Mouse (Mus musculus) hindbrain, embryonic 15.5 days (tissue): Measurements from ENCODE around the gene Nlgn2. TPM values are rescaled to one million over a fixed set of nuclear protein-coding genes. Genes with fewer than 3 reads are reported as not detected.

Source experiments
- ATAC-seq: fragments of 200-750 bp; cut with Nextera tagmentation; 2 replicates; pipeline ENCODE4 v1.8.0; 2017; ENCODE audit warnings: low read depth, moderate number of reproducible peaks, moderate TSS enrichment; ENCODE audit not compliant: low FRiP score
- H3K27ac ChIP-seq: fragments of 300-500 bp; sonication (generic); replicated peaks from 2 replicates; pipeline ENCODE4 v1.5.1; 2015; ENCODE audit warnings: mild to moderate bottlenecking, inconsistent platforms
- H3K27me3 ChIP-seq: fragments of 300-500 bp; sonication (generic); 2 replicates; pipeline ENCODE4 v1.6.1; 2015; ENCODE audit warnings: control low read depth, inconsistent platforms
- H3K36me3 ChIP-seq: fragments of 300-500 bp; sonication (generic); 2 replicates; pipeline ENCODE4 v1.6.1; 2015; ENCODE audit warnings: control low read depth, inconsistent platforms
- H3K4me1 ChIP-seq: fragments of 300-500 bp; sonication (generic); replicated peaks from 2 replicates; pipeline ENCODE4 v1.6.1; 2015; ENCODE audit warnings: control low read depth, inconsistent platforms
- H3K4me2 ChIP-seq: fragments of 300-500 bp; sonication (generic); 2 replicates; pipeline ENCODE4 v1.6.1; 2015; ENCODE audit warnings: moderate library complexity, mild to moderate bottlenecking, inconsistent platforms
- H3K4me3 ChIP-seq: fragments of 300-500 bp; sonication (generic); 2 replicates; pipeline ENCODE4 v1.5.1; 2015; ENCODE audit warnings: mild to moderate bottlenecking, inconsistent platforms
- H3K9ac ChIP-seq: fragments of 300-500 bp; sonication (generic); 2 replicates; pipeline ENCODE4 v1.6.1; 2015; ENCODE audit warnings: inconsistent platforms
- H3K9me3 ChIP-seq: fragments of 300-500 bp; sonication (generic); 2 replicates; pipeline ENCODE4 v1.6.1; 2016; ENCODE audit warnings: control low read depth, inconsistent platforms
- WGBS: fragments of 180-500 bp; shearing (Covaris S2); methylation state at CpG from one replicate; pipeline ENCODE4 v1.1.7; 2015; 5-methylcytosine and 5-hydroxymethylcytosine counted together
- polyA plus RNA-seq: library from polyadenylated mRNA; unstranded; fragments of >200 nt; fragmentation: Nextera tagmentation; extraction: Ambion mirVana; gene quantifications from 2 replicates; pipeline ENCODE4 v1.2.1, GENCODE M21; 2015

Gene Nlgn2
- polyA plus RNA-seq, 1 experiment from 2014 or later: 21.0 TPM

DNA sequence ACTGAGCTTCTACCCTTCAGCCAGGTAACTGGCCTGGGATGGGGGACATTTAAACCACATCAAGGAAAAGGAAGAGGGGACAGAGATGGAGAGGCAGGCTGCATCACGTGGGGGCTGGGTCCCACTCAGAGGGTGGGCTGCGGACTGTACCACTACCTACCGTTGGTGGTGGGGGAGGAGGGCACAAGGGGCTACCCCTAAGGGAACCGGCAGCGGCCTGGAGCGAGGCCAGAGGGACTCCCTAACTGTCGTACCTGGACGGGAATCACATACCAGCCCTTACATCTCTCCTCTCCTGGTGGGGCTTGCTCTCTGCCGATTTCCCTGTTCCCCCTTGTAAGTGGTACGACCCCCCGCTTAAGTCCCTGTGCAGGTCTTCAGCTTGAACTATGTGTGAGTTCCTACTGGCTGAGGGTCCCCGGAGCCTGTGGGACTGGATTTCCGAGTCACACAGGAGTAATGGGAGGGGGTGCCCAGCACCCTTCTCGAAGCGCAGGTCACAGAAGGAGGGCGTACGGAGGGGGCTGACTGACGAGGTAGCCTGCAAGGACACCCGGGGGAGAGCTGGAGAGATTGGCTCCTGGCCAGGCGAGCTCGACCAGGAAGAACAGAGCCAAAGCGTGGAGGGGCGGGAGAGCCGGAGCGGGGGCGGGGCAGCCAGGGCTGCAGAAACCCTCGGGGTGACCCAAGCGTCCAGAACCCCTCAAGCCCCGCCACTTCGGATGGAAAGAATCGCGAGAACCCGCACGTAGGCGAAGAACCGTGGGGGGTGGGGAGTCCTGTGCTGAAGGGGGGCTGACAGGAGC, 37.0 kb downstream of the Nlgn2 start:
- 0% methylated on average over 36 of the region's 36 CpGs for WGBS
- peak overlapping the region; percentile 69 for H3K4me3 ChIP-seq
- H3K36me3 ChIP-seq: no peaks in the 10 kb centered on the region
- ATAC-seq: peak; percentile 81
- H3K9ac ChIP-seq: peak overlapping the region; percentile 69
- H3K27ac ChIP-seq: peak overlapping the region; percentile 96
- H3K4me2 ChIP-seq: peak overlapping the region; percentile 94
- peaks cover 14% of the 10 kb centered on the region for H3K27me3 ChIP-seq
- H3K9me3 ChIP-seq: no peaks in the 10 kb centered on the region
- H3K4me1 ChIP-seq: peaks cover 66% of the 10 kb centered on the region

DNA sequence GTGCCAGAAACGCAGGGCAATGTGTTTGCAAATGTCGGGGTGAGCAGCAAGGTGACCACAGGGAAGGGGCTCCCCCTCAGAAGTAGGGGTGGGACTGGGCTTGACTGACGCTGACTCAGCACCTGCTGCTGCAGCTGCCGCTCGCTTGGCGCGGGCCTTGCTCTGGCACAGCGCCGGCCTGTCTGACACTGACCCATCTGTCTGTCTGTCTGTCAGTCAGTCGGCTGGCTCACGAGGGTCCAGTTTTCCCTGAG, 37.5 kb downstream of the Nlgn2 start:
- WGBS: 1% methylated on average over 11 of the region's 11 CpGs
- Histone ChIP-seq H3K4me1 (peaks cover 70% of the 10 kb centered on the region), H3K9ac (peak overlapping the region; percentile 69), H3K4me2 (peak overlapping the region; percentile 94), H3K27me3 (peaks cover 10% of the 10 kb centered on the region), H3K36me3 (no peaks in the 10 kb centered on the region), H3K27ac (peak overlapping the region; percentile 96), H3K9me3 (no peaks in the 10 kb centered on the region), H3K4me3 (peak overlapping the region; percentile 69)
- peak; percentile 2; the same call in 1 of the 2 replicates for ATAC-seq

DNA sequence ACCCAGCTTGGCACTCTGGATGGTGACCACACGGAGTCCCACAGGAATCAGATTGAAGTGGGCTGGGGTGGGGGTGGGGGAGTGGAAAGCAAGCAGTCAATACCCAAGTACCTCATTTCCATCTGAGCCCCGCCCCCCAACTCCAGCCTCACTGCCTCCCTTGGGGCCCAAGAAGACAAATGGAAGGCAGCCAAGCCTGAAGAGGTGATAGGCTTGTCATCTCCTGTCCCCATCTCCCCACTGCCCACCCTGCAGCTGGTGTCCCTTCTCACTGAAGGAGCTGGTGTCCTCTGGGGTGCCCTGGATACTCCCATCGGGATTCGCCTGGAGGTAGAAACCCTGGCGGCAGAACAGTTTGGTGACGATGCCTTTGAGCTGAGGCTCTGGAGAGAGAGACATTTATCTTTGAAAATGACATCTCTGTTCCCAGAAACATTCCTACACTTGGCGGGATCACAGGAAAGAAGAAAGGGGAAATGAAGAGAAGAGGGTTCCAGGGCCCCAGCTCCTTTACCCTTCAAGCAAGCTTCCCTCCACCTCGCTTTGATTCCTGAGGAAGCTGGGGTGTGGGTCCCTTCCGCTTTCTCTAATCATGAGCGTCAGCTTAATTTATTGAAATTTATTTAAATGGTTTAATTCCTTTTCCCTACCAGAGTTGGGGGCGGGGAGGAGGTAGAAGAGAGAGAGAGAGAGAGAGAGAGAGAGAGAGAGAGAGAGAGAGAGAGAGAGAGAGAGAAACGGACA, 38.0 kb downstream of the Nlgn2 start:
- H3K36me3 ChIP-seq: no peaks in the 10 kb centered on the region
- H3K4me2 ChIP-seq: peak overlapping the region; percentile 94
- H3K4me1 ChIP-seq: peaks cover 68% of the 10 kb centered on the region
- 15% methylated on average over 12 of the region's 12 CpGs for WGBS
- no peaks in the 10 kb centered on the region for H3K9me3 ChIP-seq
- peak overlapping the region; percentile 96 for H3K27ac ChIP-seq
- H3K4me3 ChIP-seq: peak overlapping the region; percentile 69
- ATAC-seq: no peak
- H3K27me3 ChIP-seq: peaks cover 5% of the 10 kb centered on the region
- H3K9ac ChIP-seq: peak overlapping the region; percentile 69

DNA sequence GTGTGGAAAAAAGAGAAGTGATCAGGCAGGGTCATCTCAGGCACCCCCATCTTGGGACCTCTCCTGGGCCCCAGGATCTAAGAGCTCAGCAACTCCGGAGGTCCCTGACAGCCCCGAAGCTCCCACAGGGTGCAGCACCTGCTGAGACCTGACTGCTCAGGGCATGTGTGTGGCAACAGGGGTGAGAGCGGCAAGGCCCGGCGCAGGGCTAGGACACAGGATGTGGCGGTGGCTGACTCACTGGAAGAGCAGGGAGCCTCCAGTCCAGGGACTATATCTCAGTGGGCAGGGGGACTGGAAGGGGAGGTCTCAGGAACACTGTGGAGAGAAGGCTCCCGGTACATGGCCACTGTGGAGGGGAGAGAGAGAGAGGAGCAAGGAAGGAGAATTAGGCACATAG, 39.7 kb downstream of the Nlgn2 start:
- no peaks in the 10 kb centered on the region for H3K9me3 ChIP-seq
- H3K27ac ChIP-seq: no peak overlapping the region
- no peaks in the 10 kb centered on the region for H3K36me3 ChIP-seq
- peaks cover 51% of the 10 kb centered on the region for H3K4me1 ChIP-seq
- no peak overlapping the region for H3K4me3 ChIP-seq
- H3K27me3 ChIP-seq: peaks cover 17% of the 10 kb centered on the region; the same call in 1 of the 2 replicates
- 74% methylated on average over 7 of the region's 7 CpGs for WGBS
- H3K4me2 ChIP-seq: no peak overlapping the region
- no peak overlapping the region for H3K9ac ChIP-seq
- no peak for ATAC-seq

DNA sequence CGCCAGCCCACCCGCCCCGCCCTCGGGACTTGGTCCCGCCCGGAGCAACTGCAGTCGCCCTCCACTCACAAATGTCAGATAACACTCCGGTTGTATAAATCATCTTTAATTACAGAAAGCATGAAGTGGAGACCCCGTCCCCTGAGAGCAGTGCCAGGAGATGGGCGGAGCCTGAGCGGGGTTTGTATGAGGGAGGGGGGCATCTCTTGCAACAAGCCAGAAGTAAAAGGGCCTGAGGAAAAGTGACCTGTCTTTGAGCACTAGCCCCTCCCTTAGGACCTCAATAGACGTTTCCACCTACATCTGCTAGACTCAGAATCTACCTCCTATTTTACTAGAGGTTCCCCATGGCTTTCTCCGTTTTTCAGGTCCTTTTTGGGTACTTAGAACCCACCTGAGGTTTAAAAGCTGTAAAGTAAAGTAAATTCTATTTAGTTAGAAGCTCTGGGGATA, 41.6 kb downstream of the Nlgn2 start:
- no peaks in the 10 kb centered on the region for H3K9me3 ChIP-seq
- no peak overlapping the region for H3K27ac ChIP-seq
- H3K4me2 ChIP-seq: peak overlapping the region; percentile 89
- WGBS: 4% methylated on average over 13 of the region's 13 CpGs
- no peak for ATAC-seq
- H3K9ac ChIP-seq: no peak overlapping the region
- H3K36me3 ChIP-seq: no peaks in the 10 kb centered on the region
- H3K4me1 ChIP-seq: peaks cover 32% of the 10 kb centered on the region
- peak overlapping the region; percentile 47 for H3K4me3 ChIP-seq
- peaks cover 17% of the 10 kb centered on the region; the same call in 1 of the 2 replicates for H3K27me3 ChIP-seq

DNA sequence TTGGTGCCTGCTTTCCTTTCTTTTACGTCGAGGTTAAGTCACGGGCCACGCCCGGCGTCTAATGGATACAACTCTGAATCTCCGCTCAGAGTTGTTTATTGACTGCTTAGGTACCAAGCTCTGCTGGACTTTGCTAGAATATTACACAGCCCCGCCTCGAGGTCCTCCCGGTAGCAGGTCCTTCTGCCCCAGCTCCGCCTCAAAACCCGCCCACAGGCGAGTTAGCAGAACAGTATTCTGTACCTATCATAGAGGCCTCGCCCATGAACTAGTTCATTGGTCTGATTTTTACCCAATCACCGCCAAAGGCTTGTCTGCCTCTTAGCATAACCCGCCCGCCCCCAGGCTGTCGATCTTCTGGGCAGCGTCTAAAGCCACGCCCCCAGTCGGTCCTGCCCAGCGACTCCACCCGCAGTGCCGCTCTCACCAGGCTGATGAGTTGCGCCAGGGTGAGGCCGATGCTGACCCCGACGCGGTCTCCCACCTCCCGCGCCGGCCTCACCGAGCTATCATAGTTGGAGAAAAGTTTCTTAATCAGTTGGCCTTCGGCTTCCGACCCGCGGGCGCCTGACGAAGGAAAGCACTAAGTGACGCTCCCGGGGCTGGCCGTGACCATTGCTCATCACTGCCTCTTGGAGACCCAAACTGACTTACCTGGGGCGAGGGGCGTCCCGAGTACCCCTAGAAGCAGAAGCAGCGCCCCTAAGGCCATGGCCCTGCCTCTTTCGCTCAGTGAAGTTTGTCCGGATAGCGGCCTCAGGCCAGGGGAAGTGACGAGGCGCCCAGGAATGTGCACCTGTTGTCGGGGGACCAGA, 42.2 kb downstream of the Nlgn2 start, which contains the start of gene Chrnb1:
Gene Chrnb1, minus strand, starts transcription at position 776 of the 815 bp plus-strand sequence.
- H3K4me2 ChIP-seq: peak within 1 kb of the TSS; percentile 89
- H3K27ac ChIP-seq: no peak within 1 kb of the TSS
- 1% methylated on average over 52 of the region's 52 CpGs for WGBS
- H3K4me3 ChIP-seq: peak within 1 kb of the TSS; percentile 47
- peaks cover 29% of the 10 kb centered on the region for H3K4me1 ChIP-seq
- peaks cover 17% of the 10 kb centered on the region; the same call in 1 of the 2 replicates for H3K27me3 ChIP-seq
- H3K9ac ChIP-seq: peak within 1 kb of the TSS; percentile 43; the same call in 1 of the 2 replicates
- ATAC-seq: peak; percentile 94
- no peaks in the 10 kb centered on the region for H3K36me3 ChIP-seq
- H3K9me3 ChIP-seq: no peaks in the 10 kb centered on the region

DNA sequence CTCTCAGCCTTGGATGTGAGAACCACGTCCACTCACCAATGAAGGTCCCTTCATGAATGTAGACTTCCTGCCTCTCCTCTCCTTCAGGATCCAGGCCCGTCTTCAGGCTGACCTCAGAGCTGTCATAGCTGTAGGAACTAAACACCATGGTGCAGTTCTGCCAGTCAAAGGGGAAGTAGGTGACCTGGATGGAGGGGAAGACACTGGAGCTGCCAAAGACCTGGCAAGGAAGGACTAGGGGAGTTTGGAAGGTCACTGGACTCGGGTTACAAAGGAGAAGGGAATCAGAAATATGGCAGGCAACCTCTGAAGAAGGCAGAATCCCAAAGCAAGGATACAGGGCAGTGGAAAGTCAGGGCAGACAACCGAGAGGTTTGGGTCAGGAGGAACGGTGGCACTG, 44.2 kb downstream of the Nlgn2 start:
- Histone ChIP-seq H3K4me2 (no peak overlapping the region), H3K4me3 (no peak overlapping the region), H3K9me3 (no peaks in the 10 kb centered on the region), H3K9ac (no peak overlapping the region), H3K27ac (no peak overlapping the region), H3K4me1 (peaks cover 12% of the 10 kb centered on the region), H3K36me3 (no peaks in the 10 kb centered on the region), H3K27me3 (peaks cover 17% of the 10 kb centered on the region; the same call in 1 of the 2 replicates)
- 73% methylated on average over 5 of the region's 5 CpGs for WGBS
- ATAC-seq: no peak

DNA sequence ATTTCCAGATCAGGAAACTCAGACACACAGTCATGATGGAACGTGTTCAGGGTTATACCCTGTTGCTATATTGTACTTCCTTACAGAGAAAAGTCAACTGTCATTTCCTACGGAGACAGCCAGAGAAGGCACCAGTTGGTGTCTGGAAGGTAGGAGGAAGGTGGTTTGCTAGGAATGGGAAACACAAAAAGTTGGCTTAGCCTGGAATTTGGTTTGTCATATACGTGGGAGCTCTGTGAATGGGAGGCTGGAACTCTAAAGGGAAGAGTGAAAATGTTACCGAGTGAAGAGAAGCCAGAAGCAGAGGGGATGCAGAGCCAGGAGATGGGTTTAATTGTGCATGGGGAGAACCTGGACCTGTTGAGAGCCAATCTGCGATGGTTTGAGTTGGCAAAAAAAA, 46.2 kb downstream of the Nlgn2 start:
- H3K27me3 ChIP-seq: 0 out of 2 replicates have a peak, but pooled peaks cover 13% of the 10 kb centered on the region
- no peak overlapping the region for H3K4me2 ChIP-seq
- no peak overlapping the region for H3K27ac ChIP-seq
- no peak overlapping the region for H3K9ac ChIP-seq
- 74% methylated on average over 5 of the region's 5 CpGs for WGBS
- no peak for ATAC-seq
- no peak overlapping the region for H3K4me3 ChIP-seq
- H3K9me3 ChIP-seq: no peaks in the 10 kb centered on the region
- H3K36me3 ChIP-seq: no peaks in the 10 kb centered on the region
- H3K4me1 ChIP-seq: peaks cover 12% of the 10 kb centered on the region

DNA sequence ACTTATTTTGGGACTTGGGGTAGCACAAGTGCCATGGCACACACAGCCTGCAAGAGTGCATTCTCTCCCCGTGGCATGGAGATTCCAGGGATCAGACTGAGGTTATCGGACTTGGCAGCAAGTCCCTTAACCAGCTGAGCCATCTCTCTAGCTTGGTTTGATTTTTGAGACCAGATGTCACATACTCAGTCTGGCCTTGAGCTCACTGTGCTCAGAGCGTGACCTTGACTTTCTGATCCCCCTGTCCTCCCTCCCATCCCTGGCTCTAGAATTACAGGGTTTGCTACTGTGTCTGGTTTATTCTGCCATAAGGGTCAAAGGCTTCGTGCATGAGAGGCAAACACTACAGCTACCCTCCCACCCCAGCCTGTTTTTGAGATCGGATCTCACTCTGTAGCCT, 48.2 kb downstream of the Nlgn2 start:
- 73% methylated on average over 5 of the region's 5 CpGs for WGBS

DNA sequence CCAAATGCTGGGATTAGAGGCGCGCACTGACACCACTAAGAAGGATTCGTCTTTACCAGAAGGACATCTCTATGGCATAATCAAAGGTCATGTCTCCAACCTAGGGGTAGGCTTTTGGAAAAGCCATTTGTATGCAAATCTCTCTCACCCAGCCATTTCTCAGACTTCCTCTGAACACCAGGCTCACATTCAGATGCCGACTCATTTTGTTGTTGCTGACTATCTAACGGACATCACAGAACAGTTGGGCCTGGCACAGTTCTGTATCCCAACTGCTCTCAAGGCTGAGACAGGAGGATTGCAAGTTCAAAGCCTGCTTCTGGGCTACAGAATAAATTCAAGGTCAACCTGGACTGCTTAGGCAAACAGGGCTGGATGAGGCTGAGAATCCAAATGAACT, 50.3 kb downstream of the Nlgn2 start:
- Histone ChIP-seq H3K4me2 (no peak overlapping the region), H3K9ac (no peak overlapping the region), H3K9me3 (no peaks in the 10 kb centered on the region), H3K4me3 (no peak overlapping the region), H3K27ac (no peak overlapping the region), H3K27me3 (no peaks in the 10 kb centered on the region), H3K36me3 (no peaks in the 10 kb centered on the region), H3K4me1 (no peaks in the 10 kb centered on the region)
- ATAC-seq: no peak
- 83% methylated on average over 5 of the region's 5 CpGs for WGBS

More for the DNA sequence above, 48.2 kb downstream of the Nlgn2 start:
- H3K4me3 ChIP-seq: no peak overlapping the region
- no peaks in the 10 kb centered on the region for H3K36me3 ChIP-seq
- H3K9me3 ChIP-seq: no peaks in the 10 kb centered on the region
- H3K4me1 ChIP-seq: no peaks in the 10 kb centered on the region
- 0 out of 2 replicates have a peak, but pooled peaks cover 13% of the 10 kb centered on the region for H3K27me3 ChIP-seq
- no peak overlapping the region for H3K9ac ChIP-seq
- H3K4me2 ChIP-seq: no peak overlapping the region
- no peak for ATAC-seq
- no peak overlapping the region for H3K27ac ChIP-seq

DNA sequence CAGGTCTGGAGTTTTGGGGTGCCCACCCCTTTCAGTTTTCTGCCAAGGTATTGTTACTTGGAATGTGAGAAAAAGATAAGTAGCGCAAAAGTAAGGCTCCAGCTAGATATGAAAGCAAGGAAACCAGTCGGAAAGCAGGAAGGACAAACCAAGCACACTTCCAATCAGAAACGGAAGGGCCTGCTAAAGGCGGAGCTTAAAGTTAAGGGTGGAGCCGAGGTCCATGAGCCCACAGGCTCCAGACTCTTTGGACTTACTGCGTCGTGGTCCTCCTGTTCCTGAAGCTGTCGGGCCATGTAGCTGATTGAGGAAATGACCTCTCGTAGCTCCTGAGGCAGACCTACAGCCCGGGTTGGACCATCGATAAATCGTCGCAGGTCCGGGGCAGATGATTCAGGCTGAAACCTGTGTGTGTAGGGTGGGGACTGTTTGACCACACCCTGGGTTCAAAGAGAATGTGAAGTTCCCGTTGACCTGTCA, 52.8 kb downstream of the Nlgn2 start:
- Histone ChIP-seq H3K9ac (no peak overlapping the region), H3K27me3 (no peaks in the 10 kb centered on the region), H3K36me3 (no peaks in the 10 kb centered on the region), H3K4me1 (no peaks in the 10 kb centered on the region), H3K9me3 (no peaks in the 10 kb centered on the region), H3K4me3 (no peak overlapping the region), H3K4me2 (no peak overlapping the region), H3K27ac (no peak overlapping the region)
- no peak for ATAC-seq
- WGBS: 48% methylated on average over 15 of the region's 15 CpGs
